Comparison of ENCODE assay signal across 9 mouse cellular contexts in genomic region chr7:4705098-4705497, GRCm38 (mm10). TPM values are rescaled to one million over a fixed set of nuclear protein-coding genes. Genes with fewer than 3 reads are reported as not detected.
DNase-seq lines count a peak whose midpoint lies in the region; ATAC-seq and TF ChIP-seq lines count a peak whose summit lies in the region.
"Had no signal": no experiment of that assay in that cellular context is flagged by ENCODE, and none has a peak within 500 bp of the region (broad histone marks: within the 10 kb centered on the region; RNA-seq: fewer than 3 reads in every experiment).

No protein-coding gene starts in this region.

- H3K4me1 ChIP-seq in cortical plate, adult 2 months (ENCODE audit: control insufficient read depth, insufficient read depth, low read length), result no peaks in the 10 kb centered on the region
- H3K4me1 ChIP-seq: limb, embryonic 15.5 days had no signal

- peak; percentile 54 for DNase-seq in kidney, adult 18-20 months
- DNase-seq in kidney, adult 11 months, result no peak
- DNase-seq in NIH3T3 (ENCODE audit: low read depth) (peak; percentile 55), liver (peak; percentile 61)
- DNase-seq in layer of hippocampus, adult 18-20 months (ENCODE audit: low spot score in 2 of 2), result no peak

- peak; percentile 36; the same call in 1 of the 2 replicates for TF ChIP-seq CTCF in cortical plate, adult 2 months (IDR thresholded peaks at IDR 0.05; ENCODE audit: extremely low read depth, insufficient read depth, low read length)

- H3K4me3 ChIP-seq in cortical plate, adult 2 months (ENCODE audit: insufficient read depth, low read length), result no peak overlapping the region
- H3K4me3 ChIP-seq: limb, embryonic 15.5 days had no signal

- ATAC-seq in CD4-positive, CD25-positive, alpha-beta regulatory T cell, adult 4 months, result peak; percentile 45
- ATAC-seq in neutrophil, adult 5-6 weeks (ENCODE audit: extremely low read depth, insufficient number of reproducible peaks, low FRiP score, poor library complexity, severe bottlenecking), result 0 out of 2 replicates have a peak, but pooled peaks have one; percentile 16

- no peak for TF ChIP-seq POLR2A in cortical plate, adult 2 months (IDR thresholded peaks at IDR 0.05; ENCODE audit: extremely low read depth, insufficient read depth, low read length)

- H3K27ac ChIP-seq in cortical plate, adult 2 months (ENCODE audit: insufficient read depth, low read length), result no peak overlapping the region
- H3K27ac ChIP-seq: limb, embryonic 15.5 days had no signal

RNA-seq across cellular contexts. Expression of gene Brsk1, which starts 14.7 kb away (rescaled TPM):
- polyA plus RNA-seq in CD4-positive, CD25-positive, alpha-beta regulatory T cell, adult 4 months (2017; shearing (Covaris generic)), result not detected
- 305 and 330 TPM in 2 replicates for polyA plus RNA-seq in cortical plate, adult 2 months (2012; rRNA removed)
- not detected in 2 replicates for total RNA-seq in neutrophil, adult 5-6 weeks (2017)
- 100 to 1,000 TPM; 368 to 369 TPM for total RNA-seq in layer of hippocampus, adult 18-20 months (2021)

RNA-seq across cellular contexts. Expression of gene Tmem150b, which starts 20.0 kb away (rescaled TPM):
- under 1 TPM in 1 of 2 experiments, not detected in 1; 0.47 TPM for polyA plus RNA-seq in CD4-positive, CD25-positive, alpha-beta regulatory T cell, adult 4 months (2017; shearing (Covaris generic))
- 0.09 TPM in 1 of 2 replicates, not detected in the other for polyA plus RNA-seq in cortical plate, adult 2 months (2012; rRNA removed)
- 0.35 and 0.37 TPM in 2 replicates for total RNA-seq in neutrophil, adult 5-6 weeks (2017)
- total RNA-seq in layer of hippocampus, adult 18-20 months (2021), result under 1 TPM; 0.10 to 0.15 TPM

RNA-seq across cellular contexts. Expression of gene Hspbp1, which starts 20.2 kb away (rescaled TPM):
- polyA plus RNA-seq in CD4-positive, CD25-positive, alpha-beta regulatory T cell, adult 4 months (2017; shearing (Covaris generic)), result 10 to 100 TPM; 45.4 to 48.2 TPM
- polyA plus RNA-seq in cortical plate, adult 2 months (2012; rRNA removed), result 107 and 108 TPM in 2 replicates
- 10.5 and 17.3 TPM in 2 replicates for total RNA-seq in neutrophil, adult 5-6 weeks (2017)
- total RNA-seq in layer of hippocampus, adult 18-20 months (2021), result 10 to 100 TPM; 82.7 to 92.4 TPM

RNA-seq across cellular contexts. Expression of gene Kmt5c, which starts 34.8 kb away (rescaled TPM):
- 10 to 100 TPM; 22.9 to 25.8 TPM for polyA plus RNA-seq in CD4-positive, CD25-positive, alpha-beta regulatory T cell, adult 4 months (2017; shearing (Covaris generic))
- 60.1 and 66.9 TPM in 2 replicates for polyA plus RNA-seq in cortical plate, adult 2 months (2012; rRNA removed)
- 77.0 and 85.7 TPM in 2 replicates for total RNA-seq in neutrophil, adult 5-6 weeks (2017)
- total RNA-seq in layer of hippocampus, adult 18-20 months (2021), result 10 to 100 TPM; 28.3 to 30.3 TPM

RNA-seq across cellular contexts. Expression of gene Ppp6r1, which starts 46.3 kb away (rescaled TPM):
- polyA plus RNA-seq in CD4-positive, CD25-positive, alpha-beta regulatory T cell, adult 4 months (2017; shearing (Covaris generic)), result 1 to 10 TPM; 6.7 to 9.1 TPM
- polyA plus RNA-seq in cortical plate, adult 2 months (2012; rRNA removed), result 143 and 145 TPM in 2 replicates
- 163 and 174 TPM in 2 replicates for total RNA-seq in neutrophil, adult 5-6 weeks (2017)
- 100 to 1,000 TPM; 127 TPM for total RNA-seq in layer of hippocampus, adult 18-20 months (2021)

Comparison
In these comparisons a context has a peak if more than half of its experiments do, and no peak if none do; other contexts are left out.
1. DNase-seq: peak in kidney, adult 18-20 months (single experiment), NIH3T3 (single experiment) and liver (single experiment); none in kidney, adult 11 months (single experiment) and layer of hippocampus, adult 18-20 months (0 of 2).
2. RNA of gene Brsk1, which starts 14.7 kb away (total RNA-seq): 368 to 369 TPM in layer of hippocampus, adult 18-20 months; not detected in neutrophil, adult 5-6 weeks; every median in the first group is over 100 times any median in the second.